ENCODE assay signal across 12 mouse cellular contexts in the genomic region with DNA sequence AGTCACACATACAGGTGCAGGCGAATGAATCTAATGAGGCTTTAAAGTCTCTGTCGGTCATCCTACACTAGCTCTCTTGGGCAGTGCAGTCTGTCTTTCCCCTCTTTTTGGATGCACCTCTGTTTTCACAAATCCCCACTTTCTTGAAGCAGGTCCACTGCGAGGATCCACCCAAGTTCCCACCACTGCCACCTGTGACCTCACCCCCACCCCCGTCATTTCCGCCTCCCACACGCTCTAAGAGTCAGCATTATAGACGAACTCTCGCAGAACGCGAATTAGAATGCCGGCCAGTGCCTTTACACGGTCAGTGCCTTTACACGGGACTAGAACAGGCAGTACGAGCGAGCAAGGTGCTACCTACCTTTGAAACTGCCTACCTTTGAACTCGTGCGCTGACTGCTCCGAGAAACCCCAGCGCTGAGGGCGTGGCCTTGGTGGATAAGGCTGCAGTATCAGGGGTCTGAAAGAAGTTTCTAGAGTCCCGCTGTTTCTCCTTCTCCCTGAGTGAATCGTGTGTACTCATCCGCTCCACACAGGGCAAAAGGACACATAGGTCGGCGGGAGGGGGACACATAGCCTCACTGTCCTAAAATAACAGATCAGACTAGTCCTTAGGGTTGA. TPM values are rescaled to one million over a fixed set of nuclear protein-coding genes. Genes with fewer than 3 reads are reported as not detected.
A peak's percentile ranks its signal among the peaks of the same experiment; 100 is the strongest.
DNase-seq lines count a peak whose midpoint lies in the region; ATAC-seq lines count a peak whose summit lies in the region.
"Had no signal": no experiment of that assay in that cellular context is flagged by ENCODE, and none has a peak within 500 bp of the region (broad histone marks: within the 10 kb centered on the region; RNA-seq: fewer than 3 reads in every experiment).

No protein-coding gene starts in this region.

- DNase-seq in cerebellum, adult 11 months = peak; percentile 52
- no peak for DNase-seq in cerebellum, adult 9-11 months
- DNase-seq in heart, adult 18-20 months = no peak
- no peak for DNase-seq in intestine, embryonic 14.5 days (ENCODE audit: low spot score)
- no peak for DNase-seq in forebrain, embryonic 10.5 days (ENCODE audit: extremely low spot score, low spot score)
- DNase-seq: spleen, adult 18-20 months had no signal

- no peak for ATAC-seq in heart, embryonic 16.5 days (replicated peaks; ENCODE audit: extremely low read depth, insufficient read depth, low FRiP score)
- 0 out of 2 replicates have a peak, but pooled peaks have one; percentile 32 for ATAC-seq in intestine, embryonic 14.5 days (replicated peaks; ENCODE audit: low FRiP score, low TSS enrichment, low read depth)
- ATAC-seq in liver, embryonic 15.5 days (ENCODE audit: insufficient read depth) = peak; percentile 44
- ATAC-seq in erythroblast, adult 5-6 weeks (replicated peaks; ENCODE audit: low FRiP score, poor library complexity, severe bottlenecking) = no peak

- H3K4me3 ChIP-seq in heart, embryonic 16.5 days (ENCODE audit: low read length) = no peak overlapping the region
- H3K4me3 ChIP-seq in intestine, embryonic 14.5 days (ENCODE audit: low read depth, low read length) = no peak overlapping the region
- H3K4me3 ChIP-seq in liver, embryonic 15.5 days (replicated peaks) = no peak overlapping the region
- no peak overlapping the region for H3K4me3 ChIP-seq in forebrain, embryonic 10.5 days
- H3K4me3 ChIP-seq: erythroblast, embryonic 14.5 days had no signal

- H3K4me2 ChIP-seq in heart, embryonic 16.5 days (ENCODE audit: low read depth, low read length) = peak overlapping the region; percentile 44
- H3K4me2 ChIP-seq in intestine, embryonic 14.5 days (ENCODE audit: low read length) = no peak overlapping the region
- peak overlapping the region; percentile 29 for H3K4me2 ChIP-seq in liver, embryonic 15.5 days

- WGBS in heart, embryonic 16.5 days = 30% methylated on average over 25 of the region's 25 CpGs
- WGBS in intestine, embryonic 14.5 days = 41% methylated on average over 25 of the region's 25 CpGs
- WGBS in liver, embryonic 15.5 days (ENCODE audit: insufficient replicate concordance) = 31% methylated on average over 25 of the region's 25 CpGs
- 42% methylated on average over 25 of the region's 25 CpGs for WGBS in forebrain, embryonic 10.5 days

- H3K27ac ChIP-seq in heart, embryonic 16.5 days (ENCODE audit: low read length) = peak overlapping the region; percentile 79
- no peak overlapping the region for H3K27ac ChIP-seq in intestine, embryonic 14.5 days (ENCODE audit: low read depth)
- peak overlapping the region; percentile 51 for H3K27ac ChIP-seq in liver, embryonic 15.5 days (replicated peaks)
- no peak overlapping the region for H3K27ac ChIP-seq in forebrain, embryonic 10.5 days

- H3K9me3 ChIP-seq in heart, embryonic 16.5 days (replicated peaks; ENCODE audit: control insufficient read depth, low read length) = no peaks in the 10 kb centered on the region
- H3K9me3 ChIP-seq in intestine, embryonic 14.5 days (ENCODE audit: control insufficient read depth, low read length) = no peaks in the 10 kb centered on the region
- no peaks in the 10 kb centered on the region for H3K9me3 ChIP-seq in liver, embryonic 15.5 days (replicated peaks)
- H3K9me3 ChIP-seq in forebrain, embryonic 10.5 days = no peaks in the 10 kb centered on the region

- H3K36me3 ChIP-seq in heart, embryonic 16.5 days (ENCODE audit: control insufficient read depth, insufficient read depth) = peaks cover 9% of the 10 kb centered on the region; the same call in 1 of the 2 replicates
- no peaks in the 10 kb centered on the region for H3K36me3 ChIP-seq in intestine, embryonic 14.5 days (ENCODE audit: control insufficient read depth, insufficient read depth, low read length)
- H3K36me3 ChIP-seq in liver, embryonic 15.5 days (replicated peaks) = no peaks in the 10 kb centered on the region
- H3K36me3 ChIP-seq in forebrain, embryonic 10.5 days (replicated peaks) = no peaks in the 10 kb centered on the region

- H3K9ac ChIP-seq in heart, embryonic 16.5 days (ENCODE audit: low read length) = peak overlapping the region; percentile 65
- no peak overlapping the region for H3K9ac ChIP-seq in intestine, embryonic 14.5 days (ENCODE audit: low read length)
- H3K9ac ChIP-seq in liver, embryonic 15.5 days = no peak overlapping the region

- H3K27me3 ChIP-seq in heart, embryonic 16.5 days (ENCODE audit: control insufficient read depth, insufficient read depth, low read length) = no peaks in the 10 kb centered on the region; the same call in 1 of the 2 replicates
- H3K27me3 ChIP-seq in intestine, embryonic 14.5 days (replicated peaks; ENCODE audit: control insufficient read depth, insufficient read depth, low read length) = no peaks in the 10 kb centered on the region
- peaks cover 32% of the 10 kb centered on the region for H3K27me3 ChIP-seq in liver, embryonic 15.5 days
- peaks cover 48% of the 10 kb centered on the region for H3K27me3 ChIP-seq in forebrain, embryonic 10.5 days (ENCODE audit: poor library complexity, severe bottlenecking)

- peaks cover 24% of the 10 kb centered on the region for H3K4me1 ChIP-seq in heart, embryonic 16.5 days (ENCODE audit: control insufficient read depth, insufficient read depth, low read length)
- no peaks in the 10 kb centered on the region for H3K4me1 ChIP-seq in intestine, embryonic 14.5 days (replicated peaks; ENCODE audit: control insufficient read depth, insufficient read depth, low read length)
- H3K4me1 ChIP-seq in liver, embryonic 15.5 days (replicated peaks) = 0 out of 2 replicates have a peak, but pooled peaks cover 5% of the 10 kb centered on the region
- H3K4me1 ChIP-seq in forebrain, embryonic 10.5 days = peaks cover 18% of the 10 kb centered on the region

RNA-seq across cellular contexts. Expression of a gene that starts 5.6 kb away (rescaled TPM):
- 41.1 and 46.4 TPM in 2 replicates for polyA plus RNA-seq in heart, embryonic 16.5 days (2015; fragmentation: Nextera tagmentation; extraction: Ambion mirVana)
- 100 to 1,000 TPM; 115 TPM for total RNA-seq in heart, adult 18-20 months (2021)
- 46.7 and 55.2 TPM in 2 replicates for polyA plus RNA-seq in intestine, embryonic 14.5 days (2014; fragmentation: Nextera tagmentation; extraction: Ambion mirVana)
- 8.7 and 9.4 TPM in 2 replicates for polyA plus RNA-seq in liver, embryonic 15.5 days (2015; fragmentation: Nextera tagmentation; extraction: Ambion mirVana)
- total RNA-seq in erythroblast, adult 5-6 weeks (2015; ENCODE audit: low replicate concordance) = not detected in 2 replicates
- total RNA-seq in erythroblast, adult 5-6 weeks (2017; ENCODE audit: low replicate concordance) = 1.7 TPM in 1 of 2 replicates, not detected in the other
- 23.2 and 29.3 TPM in 2 replicates for polyA plus RNA-seq in forebrain, embryonic 10.5 days (2016; fragmentation: Nextera tagmentation; extraction: Ambion mirVana)
- total RNA-seq: megakaryocyte-erythroid progenitor cell, adult 5-6 weeks had no signal

RNA-seq across cellular contexts. Expression of a gene that starts 9.3 kb away (rescaled TPM):
- 469 and 480 TPM in 2 replicates for polyA plus RNA-seq in heart, embryonic 16.5 days (2015; fragmentation: Nextera tagmentation; extraction: Ambion mirVana)
- total RNA-seq in heart, adult 18-20 months (2021) = 1,000 to 10,000 TPM; 1,347 to 1,386 TPM
- 72.4 and 73.2 TPM in 2 replicates for polyA plus RNA-seq in intestine, embryonic 14.5 days (2014; fragmentation: Nextera tagmentation; extraction: Ambion mirVana)
- 10.3 and 12.8 TPM in 2 replicates for polyA plus RNA-seq in liver, embryonic 15.5 days (2015; fragmentation: Nextera tagmentation; extraction: Ambion mirVana)
- not detected in 2 replicates for total RNA-seq in erythroblast, adult 5-6 weeks (2015; ENCODE audit: low replicate concordance)
- not detected in 2 replicates for total RNA-seq in erythroblast, adult 5-6 weeks (2017; ENCODE audit: low replicate concordance)
- polyA plus RNA-seq in forebrain, embryonic 10.5 days (2016; fragmentation: Nextera tagmentation; extraction: Ambion mirVana) = 2.6 and 4.3 TPM in 2 replicates
- total RNA-seq: hematopoietic stem cell, adult 5-6 weeks; megakaryocyte-erythroid progenitor cell, adult 5-6 weeks had no signal

RNA-seq across cellular contexts. Expression of a gene that starts 51.7 kb away (rescaled TPM):
- polyA plus RNA-seq in heart, embryonic 16.5 days (2015; fragmentation: Nextera tagmentation; extraction: Ambion mirVana) = 129 and 131 TPM in 2 replicates
- total RNA-seq in heart, adult 18-20 months (2021) = 10 to 100 TPM; 80.9 to 88.3 TPM
- polyA plus RNA-seq in intestine, embryonic 14.5 days (2014; fragmentation: Nextera tagmentation; extraction: Ambion mirVana) = 133 and 137 TPM in 2 replicates
- 52.1 and 57.4 TPM in 2 replicates for polyA plus RNA-seq in liver, embryonic 15.5 days (2015; fragmentation: Nextera tagmentation; extraction: Ambion mirVana)
- total RNA-seq in erythroblast, adult 5-6 weeks (2015; ENCODE audit: low replicate concordance) = 14.0 and 20.3 TPM in 2 replicates
- total RNA-seq in erythroblast, adult 5-6 weeks (2017; ENCODE audit: low replicate concordance) = 7.7 and 11.8 TPM in 2 replicates
- 124 and 126 TPM in 2 replicates for polyA plus RNA-seq in forebrain, embryonic 10.5 days (2016; fragmentation: Nextera tagmentation; extraction: Ambion mirVana)

Comparison
In these comparisons a context has a peak if more than half of its experiments do, and no peak if none do; other contexts are left out.
1. ATAC-seq: peak in intestine, embryonic 14.5 days (single experiment) and liver, embryonic 15.5 days (single experiment); none in heart, embryonic 16.5 days (single experiment) and erythroblast, adult 5-6 weeks (single experiment).
2. H3K27ac ChIP-seq: peak in heart, embryonic 16.5 days (single experiment) and liver, embryonic 15.5 days (single experiment); none in intestine, embryonic 14.5 days (single experiment) and forebrain, embryonic 10.5 days (single experiment).